Mouse (Mus musculus): ENCODE data around the gene St6gal1. TPM values are rescaled to one million over a fixed set of nuclear protein-coding genes. Genes with fewer than 3 reads are reported as not detected.

St6gal1 gene
- polyA plus RNA-seq, 1 experiment from 2014 or later = 22.4 TPM

DNA sequence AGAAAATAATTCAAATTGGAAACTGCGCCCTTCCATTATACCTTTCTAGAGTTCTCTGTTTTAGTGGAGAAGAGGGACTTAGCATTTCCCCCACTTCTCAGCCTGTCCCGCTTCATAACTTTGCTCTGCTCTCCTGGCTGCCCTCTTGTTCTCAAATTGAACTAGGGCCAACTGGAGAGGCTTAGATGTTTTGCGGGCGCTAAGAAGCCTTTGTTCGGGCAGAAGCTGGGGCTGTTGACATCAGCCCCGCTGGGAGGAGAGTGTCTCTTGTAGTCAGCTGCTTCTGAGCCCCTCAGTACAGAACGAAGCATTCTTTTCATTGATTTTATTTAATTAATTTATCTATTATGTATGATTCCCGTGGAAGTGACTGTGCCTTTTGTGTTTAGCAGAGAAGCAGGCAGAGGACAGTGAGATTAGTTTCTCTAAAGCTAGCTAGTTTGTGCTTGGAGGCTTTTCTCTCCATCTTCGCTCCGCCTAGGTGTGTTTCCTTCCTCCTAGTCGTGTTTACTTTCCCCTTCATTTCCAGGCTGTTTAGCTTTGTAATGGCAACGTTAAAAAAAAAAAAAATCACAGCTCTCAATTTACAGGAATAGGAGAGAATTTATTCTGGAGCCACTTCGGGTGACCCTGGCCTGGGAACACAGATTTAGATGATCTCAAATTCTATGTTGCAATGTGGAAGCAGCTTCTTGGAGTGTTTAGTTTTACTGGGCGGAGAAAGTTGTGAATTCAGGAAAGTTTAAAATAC is 2.2 kb downstream of the St6gal1 start:
- 11% methylated on average over 14 of the region's 14 CpGs for WGBS
- ATAC-seq (replicated peaks; ENCODE audit: low FRiP score, low TSS enrichment, low read depth) (no peak), DNase-seq (ENCODE audit: low spot score) (peak; percentile 63)
- peaks cover 23% of the 10 kb centered on the region for H3K4me1 ChIP-seq (replicated peaks; ENCODE audit: control insufficient read depth, insufficient read depth, low read length)
- H3K4me3 ChIP-seq (ENCODE audit: low read depth, low read length) = peak overlapping the region; percentile 75
- peak overlapping the region; percentile 97 for H3K4me2 ChIP-seq (ENCODE audit: low read length)
- H3K9ac ChIP-seq (ENCODE audit: low read length) = peak overlapping the region; percentile 88
- H3K27me3 ChIP-seq (replicated peaks; ENCODE audit: control insufficient read depth, insufficient read depth, low read length) = no peaks in the 10 kb centered on the region
- no peaks in the 10 kb centered on the region for H3K36me3 ChIP-seq (ENCODE audit: control insufficient read depth, insufficient read depth, low read length)
- H3K9me3 ChIP-seq (ENCODE audit: control insufficient read depth, low read length) = no peaks in the 10 kb centered on the region
- peak overlapping the region; percentile 88 for H3K27ac ChIP-seq (ENCODE audit: low read depth)

DNA sequence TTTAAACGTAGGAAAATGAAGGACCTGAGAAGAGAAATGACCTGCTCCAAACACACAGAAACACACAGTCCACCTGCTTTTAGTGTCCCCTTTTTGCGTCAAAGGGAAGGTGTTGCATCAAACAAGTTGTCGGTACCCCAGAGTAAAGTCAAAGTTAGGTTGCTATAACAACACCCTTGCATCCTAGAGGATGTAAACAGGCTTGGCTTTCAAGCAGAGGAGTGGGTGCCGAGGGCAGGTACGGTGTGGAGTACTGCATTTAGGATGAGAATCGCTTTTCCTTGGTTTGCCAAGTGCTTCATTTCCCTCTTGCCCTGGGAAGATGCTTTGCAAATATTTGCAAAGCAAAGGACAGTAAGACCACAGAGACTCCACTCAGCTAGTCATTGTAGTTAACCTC is 3.3 kb downstream of the St6gal1 start:
- WGBS = 42% methylated on average over 6 of the region's 6 CpGs
- Histone ChIP-seq H3K9me3 (ENCODE audit: control insufficient read depth, low read length) (no peaks in the 10 kb centered on the region), H3K4me1 (replicated peaks; ENCODE audit: control insufficient read depth, insufficient read depth, low read length) (peaks cover 26% of the 10 kb centered on the region), H3K27ac (ENCODE audit: low read depth) (no peak overlapping the region), H3K36me3 (ENCODE audit: control insufficient read depth, insufficient read depth, low read length) (no peaks in the 10 kb centered on the region), H3K4me3 (ENCODE audit: low read depth, low read length) (no peak overlapping the region; the same call in 1 of the 2 replicates), H3K9ac (ENCODE audit: low read length) (no peak overlapping the region), H3K27me3 (replicated peaks; ENCODE audit: control insufficient read depth, insufficient read depth, low read length) (no peaks in the 10 kb centered on the region), H3K4me2 (ENCODE audit: low read length) (peak overlapping the region; percentile 97)
- ATAC-seq (replicated peaks; ENCODE audit: low FRiP score, low TSS enrichment, low read depth) (no peak), DNase-seq (ENCODE audit: low spot score) (peak; percentile 44)

DNA sequence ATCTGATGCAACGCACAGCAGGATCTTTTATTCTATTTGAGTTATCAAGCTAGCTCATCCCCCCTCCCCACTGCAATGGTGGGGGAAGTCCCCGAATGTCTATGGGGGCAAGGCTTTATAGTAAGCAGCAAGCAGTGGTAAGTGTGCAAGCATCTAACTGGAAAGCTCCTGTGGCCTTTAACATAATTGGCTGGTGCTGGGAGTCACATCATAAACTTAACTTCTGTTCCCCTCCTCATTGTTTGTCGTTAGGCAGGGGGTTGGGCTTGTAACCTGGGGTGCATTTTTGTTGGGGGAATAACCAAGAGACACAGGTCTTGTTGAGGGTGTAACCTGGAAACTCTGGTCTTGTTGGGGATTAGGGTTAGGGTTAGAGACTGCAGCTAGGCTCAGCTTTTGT is 3.9 kb downstream of the St6gal1 start:
- no peaks in the 10 kb centered on the region for H3K9me3 ChIP-seq (ENCODE audit: control insufficient read depth, low read length)
- 46% methylated on average over 3 of the region's 3 CpGs for WGBS
- H3K36me3 ChIP-seq (ENCODE audit: control insufficient read depth, insufficient read depth, low read length) = no peaks in the 10 kb centered on the region
- peaks cover 25% of the 10 kb centered on the region for H3K4me1 ChIP-seq (replicated peaks; ENCODE audit: control insufficient read depth, insufficient read depth, low read length)
- no peak overlapping the region for H3K4me2 ChIP-seq (ENCODE audit: low read length)
- H3K27ac ChIP-seq (ENCODE audit: low read depth) = no peak overlapping the region
- DNase-seq (ENCODE audit: low spot score) (peak; percentile 51), ATAC-seq (replicated peaks; ENCODE audit: low FRiP score, low TSS enrichment, low read depth) (no peak)
- no peaks in the 10 kb centered on the region for H3K27me3 ChIP-seq (replicated peaks; ENCODE audit: control insufficient read depth, insufficient read depth, low read length)
- no peak overlapping the region for H3K9ac ChIP-seq (ENCODE audit: low read length)
- no peak overlapping the region for H3K4me3 ChIP-seq (ENCODE audit: low read depth, low read length)

DNA sequence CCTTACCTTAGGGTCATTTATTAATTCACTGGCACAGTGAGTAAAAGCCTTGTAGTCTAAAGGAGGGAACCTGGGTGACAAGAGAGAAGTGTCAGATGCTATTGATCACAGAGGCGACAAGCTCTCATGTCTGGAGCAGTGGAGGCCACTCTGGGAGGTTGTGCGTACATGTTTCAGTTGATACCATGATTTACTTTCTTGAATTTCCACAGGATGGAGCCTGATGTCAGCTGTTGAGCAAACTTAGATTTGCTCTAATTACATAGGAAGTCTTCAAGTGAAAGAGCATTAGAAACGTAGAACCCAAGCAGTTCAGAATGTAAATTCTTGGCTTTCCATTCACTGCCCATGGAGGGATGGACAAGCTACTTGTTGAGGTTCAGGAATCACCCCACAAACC is 5.4 kb downstream of the St6gal1 start:
- Histone ChIP-seq H3K27me3 (replicated peaks; ENCODE audit: control insufficient read depth, insufficient read depth, low read length) (no peaks in the 10 kb centered on the region), H3K4me1 (replicated peaks; ENCODE audit: control insufficient read depth, insufficient read depth, low read length) (peaks cover 23% of the 10 kb centered on the region), H3K4me2 (ENCODE audit: low read length) (no peak overlapping the region), H3K27ac (ENCODE audit: low read depth) (no peak overlapping the region), H3K9me3 (ENCODE audit: control insufficient read depth, low read length) (no peaks in the 10 kb centered on the region), H3K4me3 (ENCODE audit: low read depth, low read length) (no peak overlapping the region), H3K36me3 (ENCODE audit: control insufficient read depth, insufficient read depth, low read length) (no peaks in the 10 kb centered on the region), H3K9ac (ENCODE audit: low read length) (no peak overlapping the region)
- DNase-seq (ENCODE audit: low spot score) (peak; percentile 39), ATAC-seq (replicated peaks; ENCODE audit: low FRiP score, low TSS enrichment, low read depth) (no peak)
- WGBS = 71% methylated on average over 3 of the region's 3 CpGs

DNA sequence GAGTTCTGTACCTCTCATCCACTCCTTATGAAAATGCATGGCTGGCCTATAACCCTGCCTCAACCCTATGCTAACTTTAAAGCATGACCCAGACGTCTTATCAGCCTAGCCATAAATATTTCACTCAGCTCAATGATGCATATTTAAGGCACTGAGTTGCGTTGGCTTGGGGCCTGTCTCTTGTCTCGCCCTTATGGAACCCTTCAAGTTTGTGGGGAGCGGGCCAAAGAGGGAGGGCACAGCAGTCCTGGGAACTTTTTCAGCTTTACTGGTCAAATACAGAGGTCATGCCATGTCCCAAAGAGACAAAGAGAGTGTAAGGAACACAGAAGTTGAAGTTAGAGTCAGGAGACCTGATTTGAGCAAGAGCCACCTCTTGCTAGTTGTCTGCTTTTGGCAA is 6.6 kb downstream of the St6gal1 start:
- ATAC-seq (replicated peaks; ENCODE audit: low FRiP score, low TSS enrichment, low read depth) = no peak
- Histone ChIP-seq H3K27me3 (replicated peaks; ENCODE audit: control insufficient read depth, insufficient read depth, low read length) (no peaks in the 10 kb centered on the region), H3K4me1 (replicated peaks; ENCODE audit: control insufficient read depth, insufficient read depth, low read length) (peaks cover 23% of the 10 kb centered on the region), H3K36me3 (ENCODE audit: control insufficient read depth, insufficient read depth, low read length) (no peaks in the 10 kb centered on the region), H3K4me3 (ENCODE audit: low read depth, low read length) (no peak overlapping the region), H3K9me3 (ENCODE audit: control insufficient read depth, low read length) (no peaks in the 10 kb centered on the region), H3K9ac (ENCODE audit: low read length) (no peak overlapping the region), H3K4me2 (ENCODE audit: low read length) (no peak overlapping the region), H3K27ac (ENCODE audit: low read depth) (no peak overlapping the region)
- 36% methylated on average over 4 of the region's 4 CpGs for WGBS
- DNase-seq (ENCODE audit: low spot score) = peak; percentile 53

DNA sequence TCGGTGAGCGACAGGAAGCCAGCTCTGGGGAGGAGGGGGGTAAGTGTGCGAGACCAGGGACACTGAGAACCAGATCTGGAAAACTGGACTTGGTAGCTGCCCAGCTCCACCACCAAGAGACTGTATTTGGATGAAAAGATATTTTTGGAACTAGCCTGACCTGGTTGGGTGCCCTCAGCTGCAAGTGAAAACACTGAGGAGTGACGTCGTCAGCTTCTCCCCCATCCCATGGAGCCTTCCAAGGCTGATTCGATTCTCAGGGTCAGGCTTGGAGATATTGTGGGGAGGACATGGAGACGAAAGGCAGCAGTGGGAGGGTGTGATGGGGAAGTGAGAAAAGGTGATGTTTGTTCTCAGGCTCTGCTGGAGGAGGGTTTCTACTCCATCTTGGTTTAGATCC is 8.2 kb downstream of the St6gal1 start:
- H3K27ac ChIP-seq (ENCODE audit: low read depth) = peak overlapping the region; percentile 47; the same call in 1 of the 2 replicates
- 40% methylated on average over 7 of the region's 7 CpGs for WGBS
- no peaks in the 10 kb centered on the region for H3K27me3 ChIP-seq (replicated peaks; ENCODE audit: control insufficient read depth, insufficient read depth, low read length)
- H3K36me3 ChIP-seq (ENCODE audit: control insufficient read depth, insufficient read depth, low read length) = no peaks in the 10 kb centered on the region
- no peak overlapping the region for H3K9ac ChIP-seq (ENCODE audit: low read length)
- H3K4me3 ChIP-seq (ENCODE audit: low read depth, low read length) = no peak overlapping the region
- no peaks in the 10 kb centered on the region for H3K9me3 ChIP-seq (ENCODE audit: control insufficient read depth, low read length)
- ATAC-seq (replicated peaks; ENCODE audit: low FRiP score, low TSS enrichment, low read depth) (no peak), DNase-seq (ENCODE audit: low spot score) (peak; percentile 43)
- no peak overlapping the region for H3K4me2 ChIP-seq (ENCODE audit: low read length)
- peaks cover 26% of the 10 kb centered on the region for H3K4me1 ChIP-seq (replicated peaks; ENCODE audit: control insufficient read depth, insufficient read depth, low read length)

DNA sequence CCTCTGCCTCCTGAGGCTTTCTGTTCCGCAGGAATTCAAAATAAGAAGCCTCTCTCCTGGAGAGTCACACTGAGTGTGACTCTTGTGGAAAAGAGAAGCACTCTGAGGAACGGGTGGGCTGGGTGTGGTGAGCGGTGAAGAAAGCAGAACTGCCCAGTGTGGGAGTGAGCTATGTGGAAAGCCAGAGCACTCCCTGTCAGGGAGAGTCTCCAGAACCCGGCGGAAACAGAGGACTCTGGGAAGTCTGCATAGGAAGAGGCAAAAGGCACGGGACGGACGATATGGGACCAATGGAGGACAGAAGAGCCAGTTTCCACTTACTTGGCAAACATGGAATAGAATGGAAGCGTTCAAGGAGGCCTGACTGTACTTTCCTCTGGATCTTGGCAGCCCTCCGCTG is 9.0 kb downstream of the St6gal1 start:
- DNase-seq (ENCODE audit: low spot score) (peak; percentile 50), ATAC-seq (replicated peaks; ENCODE audit: low FRiP score, low TSS enrichment, low read depth) (no peak)
- WGBS = 73% methylated on average over 10 of the region's 10 CpGs
- H3K4me2 ChIP-seq (ENCODE audit: low read length) = no peak overlapping the region
- no peak overlapping the region for H3K4me3 ChIP-seq (ENCODE audit: low read depth, low read length)
- H3K27ac ChIP-seq (ENCODE audit: low read depth) = no peak overlapping the region
- H3K9me3 ChIP-seq (ENCODE audit: control insufficient read depth, low read length) = no peaks in the 10 kb centered on the region
- no peaks in the 10 kb centered on the region for H3K36me3 ChIP-seq (ENCODE audit: control insufficient read depth, insufficient read depth, low read length)
- H3K9ac ChIP-seq (ENCODE audit: low read length) = no peak overlapping the region
- H3K4me1 ChIP-seq (replicated peaks; ENCODE audit: control insufficient read depth, insufficient read depth, low read length) = peaks cover 26% of the 10 kb centered on the region
- no peaks in the 10 kb centered on the region for H3K27me3 ChIP-seq (replicated peaks; ENCODE audit: control insufficient read depth, insufficient read depth, low read length)

DNA sequence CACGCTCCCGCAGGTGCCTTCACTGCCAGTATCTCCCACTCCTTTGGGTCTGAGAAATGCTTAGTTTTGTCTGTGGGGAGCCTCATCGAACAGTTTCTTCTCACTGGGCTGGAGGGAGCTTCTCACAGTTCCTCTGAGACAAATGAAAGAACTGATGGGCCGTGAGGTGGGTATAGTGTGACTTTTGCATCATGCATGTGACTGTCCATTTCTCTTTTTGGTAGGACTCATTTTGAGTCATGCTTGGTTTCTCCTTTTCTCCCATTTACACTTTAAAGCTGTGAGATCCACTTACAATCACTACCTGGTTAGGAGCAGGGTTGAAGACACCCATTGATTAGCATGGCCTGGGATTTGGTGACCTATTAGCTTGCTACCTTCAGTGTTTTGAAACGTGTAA is 10.0 kb downstream of the St6gal1 start:
- DNase-seq (ENCODE audit: low spot score) (no peak), ATAC-seq (replicated peaks; ENCODE audit: low FRiP score, low TSS enrichment, low read depth) (no peak)
- H3K36me3 ChIP-seq (ENCODE audit: control insufficient read depth, insufficient read depth, low read length) = no peaks in the 10 kb centered on the region
- H3K27me3 ChIP-seq (replicated peaks; ENCODE audit: control insufficient read depth, insufficient read depth, low read length) = no peaks in the 10 kb centered on the region
- H3K4me1 ChIP-seq (replicated peaks; ENCODE audit: control insufficient read depth, insufficient read depth, low read length) = peaks cover 28% of the 10 kb centered on the region
- H3K27ac ChIP-seq (ENCODE audit: low read depth) = no peak overlapping the region
- H3K9me3 ChIP-seq (ENCODE audit: control insufficient read depth, low read length) = no peaks in the 10 kb centered on the region
- no peak overlapping the region for H3K9ac ChIP-seq (ENCODE audit: low read length)
- H3K4me3 ChIP-seq (ENCODE audit: low read depth, low read length) = no peak overlapping the region
- H3K4me2 ChIP-seq (ENCODE audit: low read length) = no peak overlapping the region
- 82% methylated on average over 5 of the region's 5 CpGs for WGBS

DNA sequence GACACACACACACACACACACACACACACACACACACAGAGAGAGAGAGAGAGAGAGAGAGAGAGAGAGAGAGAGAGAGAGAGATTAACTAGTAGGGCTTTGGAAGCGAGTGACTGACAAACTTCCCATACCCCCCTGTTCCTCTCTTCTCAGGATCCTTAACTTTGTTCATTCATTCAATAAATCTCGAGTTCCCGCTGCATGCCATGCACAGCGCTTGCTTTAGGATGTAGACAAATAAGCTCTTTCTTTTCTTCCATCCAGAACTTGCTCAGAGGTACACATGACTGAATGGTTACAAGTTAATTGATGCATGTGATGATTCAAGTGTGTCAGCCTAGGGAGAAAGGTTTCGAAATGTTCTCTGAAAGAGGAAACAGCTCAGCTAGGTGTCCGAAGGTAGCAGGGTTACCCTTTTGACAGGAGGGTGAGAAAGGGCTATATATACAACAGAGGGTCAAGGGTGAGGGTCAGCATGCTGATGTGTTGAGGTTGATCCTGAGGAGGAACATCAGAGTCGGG is 10.7 kb downstream of the St6gal1 start:
- Histone ChIP-seq H3K4me2 (ENCODE audit: low read length) (no peak overlapping the region), H3K9ac (ENCODE audit: low read length) (no peak overlapping the region), H3K27ac (ENCODE audit: low read depth) (no peak overlapping the region), H3K9me3 (ENCODE audit: control insufficient read depth, low read length) (no peaks in the 10 kb centered on the region), H3K27me3 (replicated peaks; ENCODE audit: control insufficient read depth, insufficient read depth, low read length) (no peaks in the 10 kb centered on the region), H3K4me3 (ENCODE audit: low read depth, low read length) (no peak overlapping the region), H3K4me1 (replicated peaks; ENCODE audit: control insufficient read depth, insufficient read depth, low read length) (peaks cover 35% of the 10 kb centered on the region), H3K36me3 (ENCODE audit: control insufficient read depth, insufficient read depth, low read length) (no peaks in the 10 kb centered on the region)
- 60% methylated on average over 7 of the region's 7 CpGs for WGBS
- DNase-seq (ENCODE audit: low spot score) = no peak
- ATAC-seq (replicated peaks; ENCODE audit: low FRiP score, low TSS enrichment, low read depth) = no peak
